Mouse (Mus musculus) heart, postnatal 0 days (tissue): ENCODE results near the gene Lig1. TPM values are rescaled to one million over a fixed set of nuclear protein-coding genes. Genes with fewer than 3 reads are reported as not detected.

ENCODE experiments used
- ATAC-seq: fragments of 200-750 bp; cut with Nextera tagmentation; 2 replicates; pipeline ENCODE4 v1.8.0; 2017; ENCODE audit warnings: low read depth, moderate number of reproducible peaks, moderate library complexity; ENCODE audit not compliant: insufficient read depth
- DNase-seq: peaks from one replicate; pipeline ENCODE4 v3.0.0-alpha.2; 2016; ENCODE audit warnings: low spot score
- H3K27ac ChIP-seq: fragments of 300-500 bp; sonication (generic); 2 replicates; pipeline ENCODE4 v1.5.1; 2014; ENCODE audit warnings: low read depth, mild to moderate bottlenecking
- H3K27me3 ChIP-seq: fragments of 300-500 bp; sonication (generic); 2 replicates; pipeline ENCODE4 v1.6.1; 2014; ENCODE audit warnings: low read length, mixed read lengths; ENCODE audit not compliant: control insufficient read depth, insufficient read depth
- H3K36me3 ChIP-seq: fragments of 300-500 bp; sonication (generic); replicated peaks from 2 replicates; pipeline ENCODE4 v1.6.1; 2014; ENCODE audit warnings: low read length, mixed read lengths; ENCODE audit not compliant: control insufficient read depth, insufficient read depth
- H3K4me1 ChIP-seq: fragments of 300-500 bp; sonication (generic); 2 replicates; pipeline ENCODE4 v1.6.1; 2014; ENCODE audit warnings: antibody characterized with exemption; ENCODE audit not compliant: control insufficient read depth, insufficient read depth
- H3K4me2 ChIP-seq: fragments of 300-500 bp; sonication (generic); 2 replicates; pipeline ENCODE4 v1.6.1; 2014; ENCODE audit warnings: low read depth, mild to moderate bottlenecking, low read length, moderate library complexity
- H3K4me3 ChIP-seq: fragments of 300-500 bp; sonication (generic); 2 replicates; pipeline ENCODE4 v1.5.1; 2014; ENCODE audit warnings: low read depth, low read length
- H3K9ac ChIP-seq: fragments of 300-500 bp; sonication (generic); replicated peaks from 2 replicates; pipeline ENCODE4 v1.6.1; 2014; ENCODE audit warnings: low read depth, low read length, mixed read lengths
- H3K9me3 ChIP-seq: fragments of 300-500 bp; sonication (generic); replicated peaks from 2 replicates; pipeline ENCODE4 v1.6.1; 2016; ENCODE audit warnings: low read length; ENCODE audit not compliant: control insufficient read depth
- CTCF ChIP-seq: IDR thresholded peaks from 2 replicates; pipeline ENCODE4 v1.5.1; 2016; ENCODE audit warnings: antibody characterized with exemption, control low read depth, low read depth
- EP300 ChIP-seq: IDR thresholded peaks from 2 replicates; pipeline ENCODE4 v1.6.1; 2016; ENCODE audit warnings: antibody characterized with exemption, low read depth
- WGBS: fragments of 180-500 bp; shearing (Covaris S2); extraction: QIAGEN DNeasy Blood & Tissue Kit; methylation state at CpG from one replicate; pipeline ENCODE4 v1.1.7; 2014; 5-methylcytosine and 5-hydroxymethylcytosine counted together
- polyA plus RNA-seq: library from polyadenylated mRNA; unstranded; fragments of >200 nt; fragmentation: Nextera tagmentation; extraction: Ambion mirVana; gene quantifications from 2 replicates; pipeline ENCODE4 v1.2.1, GENCODE M21; 2015
- total RNA-seq: library from RNA; depleted of rRNA; stranded (reverse); fragments of >200 nt; gene quantifications from 2 replicates; pipeline ENCODE4 v1.2.3, GENCODE M21; 2014; ENCODE audit warnings: low replicate concordance

Gene Lig1
- total and polyA plus RNA-seq, 2 experiments from 2014 or later: 2.9 to 20.1 TPM

- ATAC-seq: no peak
- Histone ChIP-seq H3K27ac (no peak overlapping the region), H3K4me3 (no peak overlapping the region), H3K27me3 (no peaks in the 10 kb centered on the region), H3K4me2 (no peak overlapping the region), H3K4me1 (no peaks in the 10 kb centered on the region), H3K36me3 (peaks cover 87% of the 10 kb centered on the region), H3K9me3 (no peaks in the 10 kb centered on the region), H3K9ac (no peak overlapping the region)
- WGBS: 92% methylated on average over 5 of the region's 5 CpGs
- DNase-seq: no peak
- TF ChIP-seq CTCF: no peak
- TF ChIP-seq EP300: no peak
Measured at GRCm38 (mm10) chr7:13298821-13299220, 21.7 kb downstream of the Lig1 start.

- H3K9me3 ChIP-seq: no peaks in the 10 kb centered on the region
- no peak for TF ChIP-seq CTCF
- TF ChIP-seq EP300: no peak
- DNase-seq: no peak
- H3K4me3 ChIP-seq: no peak overlapping the region
- ATAC-seq: no peak
- H3K4me1 ChIP-seq: no peaks in the 10 kb centered on the region
- peaks cover 86% of the 10 kb centered on the region for H3K36me3 ChIP-seq
- no peak overlapping the region for H3K4me2 ChIP-seq
- no peak overlapping the region for H3K27ac ChIP-seq
- no peak overlapping the region for H3K9ac ChIP-seq
- H3K27me3 ChIP-seq: no peaks in the 10 kb centered on the region
- 78% methylated on average over 1 of the region's 1 CpGs for WGBS
Measured at GRCm38 (mm10) chr7:13301643-13302042, 24.6 kb downstream of the Lig1 start.

- H3K27ac ChIP-seq: no peak overlapping the region
- peaks cover 89% of the 10 kb centered on the region for H3K36me3 ChIP-seq
- DNase-seq (no peak), ATAC-seq (no peak)
- H3K4me2 ChIP-seq: no peak overlapping the region
- no peak overlapping the region for H3K9ac ChIP-seq
- no peak overlapping the region for H3K4me3 ChIP-seq
- TF ChIP-seq CTCF (no peak), EP300 (no peak)
- no peaks in the 10 kb centered on the region for H3K27me3 ChIP-seq
- H3K9me3 ChIP-seq: no peaks in the 10 kb centered on the region
- WGBS: 72% methylated on average over 2 of the region's 2 CpGs
- no peaks in the 10 kb centered on the region for H3K4me1 ChIP-seq
Measured at GRCm38 (mm10) chr7:13302780-13303179, 25.7 kb downstream of the Lig1 start.

GRCm38 (mm10) chr7:13303372-13303771 lies 26.3 kb downstream of the Lig1 start:
- no peaks in the 10 kb centered on the region for H3K4me1 ChIP-seq
- H3K36me3 ChIP-seq: peaks cover 91% of the 10 kb centered on the region
- no peak overlapping the region for H3K4me2 ChIP-seq
- no peak overlapping the region for H3K27ac ChIP-seq
- ATAC-seq (no peak), DNase-seq (no peak)
- no peak overlapping the region for H3K4me3 ChIP-seq
- no peak for TF ChIP-seq CTCF
- no peak for TF ChIP-seq EP300
- H3K9ac ChIP-seq: no peak overlapping the region
- H3K9me3 ChIP-seq: no peaks in the 10 kb centered on the region
- H3K27me3 ChIP-seq: no peaks in the 10 kb centered on the region

- ATAC-seq (no peak), DNase-seq (no peak)
- H3K9ac ChIP-seq: no peak overlapping the region
- peaks cover 4% of the 10 kb centered on the region; the same call in 1 of the 2 replicates for H3K4me1 ChIP-seq
- TF ChIP-seq EP300: no peak
- TF ChIP-seq CTCF: no peak
- peaks cover 63% of the 10 kb centered on the region for H3K36me3 ChIP-seq
- no peaks in the 10 kb centered on the region for H3K9me3 ChIP-seq
- no peak overlapping the region for H3K4me3 ChIP-seq
- WGBS: 88% methylated on average over 2 of the region's 2 CpGs
- no peaks in the 10 kb centered on the region for H3K27me3 ChIP-seq
- no peak overlapping the region for H3K27ac ChIP-seq
- no peak overlapping the region for H3K4me2 ChIP-seq
Measured at GRCm38 (mm10) chr7:13309407-13309806, 32.3 kb downstream of the Lig1 start.

- WGBS: 87% methylated on average over 6 of the region's 6 CpGs
- peaks cover 52% of the 10 kb centered on the region for H3K36me3 ChIP-seq
- TF ChIP-seq EP300 (no peak), CTCF (no peak)
- peaks cover 5% of the 10 kb centered on the region; the same call in 1 of the 2 replicates for H3K4me1 ChIP-seq
- no peak overlapping the region for H3K9ac ChIP-seq
- H3K4me2 ChIP-seq: no peak overlapping the region
- no peaks in the 10 kb centered on the region for H3K27me3 ChIP-seq
- no peak for DNase-seq
- H3K27ac ChIP-seq: no peak overlapping the region
- H3K9me3 ChIP-seq: no peaks in the 10 kb centered on the region
- no peak overlapping the region for H3K4me3 ChIP-seq
- no peak for ATAC-seq
Measured at GRCm38 (mm10) chr7:13310493-13311199, 33.6 kb downstream of the Lig1 start.
